Mouse (Mus musculus) heart, postnatal 0 days (tissue): ENCODE measurements around the gene Uts2b.

ENCODE experiments used
- CTCF ChIP-seq: IDR thresholded peaks from 2 replicates; pipeline ENCODE4 v1.5.1; 2016; ENCODE audit warnings: antibody characterized with exemption, control low read depth, low read depth
- EP300 ChIP-seq: IDR thresholded peaks from 2 replicates; pipeline ENCODE4 v1.6.1; 2016; ENCODE audit warnings: antibody characterized with exemption, low read depth

DNA sequence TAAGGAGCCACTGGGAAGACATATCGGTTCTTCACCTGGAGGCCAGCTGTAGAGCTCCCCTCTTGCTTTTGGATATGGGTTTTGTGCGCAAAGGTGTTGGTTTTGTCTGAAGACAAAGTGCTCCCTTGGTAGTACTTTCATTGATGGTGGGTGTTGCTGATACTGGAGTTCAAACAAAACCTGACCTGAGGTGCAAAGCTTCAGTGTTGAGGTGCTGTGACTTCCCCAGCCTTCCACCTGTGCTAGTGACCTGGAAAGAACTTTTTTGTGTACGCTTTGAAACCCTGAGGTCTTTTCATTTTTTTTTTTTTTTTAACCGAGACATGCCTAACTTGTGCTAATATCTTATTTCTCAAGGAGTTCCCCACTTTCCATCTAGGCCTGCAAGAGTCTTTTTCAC is 20.3 kb upstream of the Uts2b start:
- no peak for TF ChIP-seq CTCF
- no peak for TF ChIP-seq EP300
